Mouse (Mus musculus): ENCODE data around the gene Dock4.

DNA sequence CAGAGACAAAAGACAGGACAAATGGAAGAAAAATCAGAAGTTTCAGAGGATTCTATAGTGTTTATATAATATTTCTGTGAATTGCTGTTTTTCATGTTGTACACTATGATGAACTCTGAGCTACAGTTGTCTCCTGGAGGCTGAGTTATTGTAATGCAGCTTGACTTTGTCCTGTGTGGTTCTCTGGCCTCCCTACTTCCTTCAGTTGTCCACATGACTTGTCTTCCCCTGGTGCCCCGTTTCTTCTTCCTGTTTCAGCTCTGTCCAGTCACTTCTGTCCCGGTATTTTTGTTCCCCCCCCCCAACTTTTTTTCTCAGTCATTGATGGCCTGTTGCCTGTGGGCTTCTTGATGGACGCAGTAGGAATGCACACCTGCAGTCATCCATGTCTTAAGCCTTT is 112.8 kb downstream of the Dock4 start:
- TF ChIP-seq CTCF (IDR thresholded peaks at IDR 0.05) (no peak), POLR2A (IDR thresholded peaks at IDR 0.05; ENCODE audit: insufficient read depth, low read depth, low read length) (no peak), EP300 (IDR thresholded peaks at IDR 0.05; ENCODE audit: insufficient read depth, low read depth, low read length) (no peak)
